Comparison of ENCODE assay signal across 10 mouse cellular contexts in the genomic region with DNA sequence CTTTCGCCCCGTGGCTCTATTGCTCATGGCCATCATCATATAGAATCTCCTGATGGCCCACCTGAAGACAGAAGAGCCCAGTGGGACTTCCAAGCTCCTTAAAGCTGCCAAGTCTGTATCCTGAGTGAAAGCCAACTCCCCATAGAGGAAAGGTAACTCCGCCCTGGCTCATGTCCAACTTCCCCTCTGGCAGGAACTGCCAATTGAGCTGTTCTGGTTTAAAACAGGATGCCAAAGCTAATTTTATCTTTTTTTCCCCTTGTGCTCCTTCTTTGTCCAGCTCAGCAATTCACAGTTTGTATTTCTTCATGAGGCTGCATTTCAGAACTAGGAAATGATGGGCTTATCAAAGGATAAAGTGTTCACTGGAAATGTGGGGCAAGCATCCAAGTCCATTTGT.
A peak's percentile ranks its signal among the peaks of the same experiment; 100 is the strongest.
DNase-seq lines count a peak whose midpoint lies in the region; ATAC-seq and TF ChIP-seq lines count a peak whose summit lies in the region.
"Had no signal": no experiment of that assay in that cellular context is flagged by ENCODE, and none has a peak within 500 bp of the region (broad histone marks: within the 10 kb centered on the region; RNA-seq: fewer than 3 reads in every experiment).

No protein-coding gene starts in this region.

- no peak overlapping the region for H3K4me3 ChIP-seq in lung, embryonic 14.5 days (ENCODE audit: low read depth, low read length)
- H3K4me3 ChIP-seq in intestine, embryonic 16.5 days (ENCODE audit: low read length), result no peak overlapping the region
- H3K4me3 ChIP-seq: hindbrain, embryonic 12.5 days; midbrain, embryonic 10.5 days had no signal

- 78% methylated on average over 3 of the region's 3 CpGs for WGBS in lung, embryonic 14.5 days
- 84% methylated on average over 3 of the region's 3 CpGs for WGBS in intestine, embryonic 16.5 days

- H3K9me3 ChIP-seq in lung, embryonic 14.5 days (ENCODE audit: low read depth, low read length), result no peaks in the 10 kb centered on the region
- no peaks in the 10 kb centered on the region for H3K9me3 ChIP-seq in intestine, embryonic 16.5 days (ENCODE audit: control insufficient read depth, low read length)
- H3K9me3 ChIP-seq: hindbrain, embryonic 12.5 days; midbrain, embryonic 10.5 days had no signal

- H3K4me1 ChIP-seq in lung, embryonic 14.5 days (ENCODE audit: insufficient read depth), result no peaks in the 10 kb centered on the region
- no peaks in the 10 kb centered on the region for H3K4me1 ChIP-seq in intestine, embryonic 16.5 days (ENCODE audit: control insufficient read depth, insufficient read depth, low read length)
- H3K4me1 ChIP-seq: hindbrain, embryonic 12.5 days; midbrain, embryonic 10.5 days had no signal

- H3K27ac ChIP-seq in lung, embryonic 14.5 days (ENCODE audit: low read depth), result no peak overlapping the region
- H3K27ac ChIP-seq in intestine, embryonic 16.5 days (ENCODE audit: low read length), result no peak overlapping the region
- H3K27ac ChIP-seq: hindbrain, embryonic 12.5 days; midbrain, embryonic 10.5 days had no signal

- no peak for TF ChIP-seq CTCF in lung, embryonic 14.5 days (IDR thresholded peaks at IDR 0.05; ENCODE audit: low read depth)

- H3K27me3 ChIP-seq in lung, embryonic 14.5 days (ENCODE audit: insufficient read depth, low read length), result no peaks in the 10 kb centered on the region
- no peaks in the 10 kb centered on the region for H3K27me3 ChIP-seq in intestine, embryonic 16.5 days (replicated peaks; ENCODE audit: control insufficient read depth, insufficient read depth, low read length)
- H3K27me3 ChIP-seq: hindbrain, embryonic 12.5 days had no signal

- H3K4me2 ChIP-seq in lung, embryonic 14.5 days, result no peak overlapping the region
- H3K4me2 ChIP-seq in intestine, embryonic 16.5 days (ENCODE audit: low read depth, low read length), result no peak overlapping the region
- H3K4me2 ChIP-seq: hindbrain, embryonic 12.5 days had no signal

- no peaks in the 10 kb centered on the region for H3K36me3 ChIP-seq in lung, embryonic 14.5 days (ENCODE audit: insufficient read depth)
- H3K36me3 ChIP-seq in intestine, embryonic 16.5 days (ENCODE audit: control insufficient read depth, insufficient read depth, low read length), result no peaks in the 10 kb centered on the region
- H3K36me3 ChIP-seq: hindbrain, embryonic 12.5 days; midbrain, embryonic 10.5 days had no signal

- no peak overlapping the region for H3K9ac ChIP-seq in lung, embryonic 14.5 days
- no peak overlapping the region for H3K9ac ChIP-seq in intestine, embryonic 16.5 days (ENCODE audit: low read depth, low read length)
- H3K9ac ChIP-seq: hindbrain, embryonic 12.5 days had no signal

- no peak for ATAC-seq in lung, embryonic 14.5 days (ENCODE audit: insufficient read depth)
- ATAC-seq in activated CD4-positive, CD25-positive, alpha-beta regulatory T cell, adult 4 months, result no peak
- ATAC-seq in intestine, embryonic 16.5 days, result no peak

- DNase-seq in adrenal gland, adult 2 months, result peak; percentile 14
- no peak for DNase-seq in adrenal gland, adult 8-10 months
- DNase-seq in lung, embryonic 14.5 days, result peak; percentile 57
- DNase-seq in lung, postnatal 25 days (ENCODE audit: low spot score), result no peak
- peak; percentile 92 to 94 for DNase-seq in cerebellum, postnatal 14 days
- DNase-seq in kidney, postnatal 14 days, result peak; percentile 67

Comparison
In these comparisons a context has a peak if more than half of its experiments do, and no peak if none do; other contexts are left out.
1. DNase-seq: peak in adrenal gland, adult 2 months (single experiment), lung, embryonic 14.5 days (single experiment), cerebellum, postnatal 14 days (2 of 2) and kidney, postnatal 14 days (single experiment); none in adrenal gland, adult 8-10 months (single experiment) and lung, postnatal 25 days (single experiment).